Mouse (Mus musculus) forebrain, embryonic 13.5 days (tissue): ENCODE data around the gene Pex26. TPM values are rescaled to one million over a fixed set of nuclear protein-coding genes. Genes with fewer than 3 reads are reported as not detected.

Experiments used
- ATAC-seq: fragments of 200-750 bp; cut with Nextera tagmentation; 2 replicates; pipeline ENCODE4 v1.8.0; 2017
- H3K27ac ChIP-seq: fragments of 300-500 bp; sonication (generic); 2 replicates; pipeline ENCODE4 v1.5.1; 2015; ENCODE audit warnings: inconsistent platforms, mild to moderate bottlenecking, moderate library complexity
- H3K27me3 ChIP-seq: fragments of 300-500 bp; sonication (generic); 2 replicates; pipeline ENCODE4 v1.6.1; 2015; ENCODE audit warnings: mild to moderate bottlenecking, inconsistent platforms
- H3K36me3 ChIP-seq: fragments of 300-500 bp; sonication (generic); 2 replicates; pipeline ENCODE4 v1.6.1; 2015; ENCODE audit warnings: mild to moderate bottlenecking, inconsistent platforms; ENCODE audit not compliant: poor library complexity, severe bottlenecking
- H3K4me1 ChIP-seq: fragments of 300-500 bp; sonication (generic); 2 replicates; pipeline ENCODE4 v1.6.1; 2015; ENCODE audit warnings: inconsistent platforms
- H3K4me2 ChIP-seq: fragments of 300-500 bp; sonication (generic); 2 replicates; pipeline ENCODE4 v1.6.1; 2015; ENCODE audit warnings: inconsistent platforms, mild to moderate bottlenecking, moderate library complexity
- H3K4me3 ChIP-seq: fragments of 300-500 bp; sonication (generic); 2 replicates; pipeline ENCODE4 v1.5.1; 2015; ENCODE audit warnings: mild to moderate bottlenecking, inconsistent platforms
- H3K9ac ChIP-seq: fragments of 300-500 bp; sonication (generic); 2 replicates; pipeline ENCODE4 v1.6.1; 2015; ENCODE audit warnings: mild to moderate bottlenecking, inconsistent platforms
- H3K9me3 ChIP-seq: fragments of 300-500 bp; sonication (generic); replicated peaks from 2 replicates; pipeline ENCODE4 v1.6.1; 2016; ENCODE audit warnings: inconsistent platforms
- WGBS: fragments of 180-500 bp; shearing (Covaris S2); methylation state at CpG from one replicate; pipeline ENCODE4 v1.1.7; 2015; 5-methylcytosine and 5-hydroxymethylcytosine counted together
- polyA plus RNA-seq: library from polyadenylated mRNA; unstranded; fragments of >200 nt; fragmentation: Nextera tagmentation; extraction: Ambion mirVana; gene quantifications from 2 replicates; pipeline ENCODE4 v1.2.1, GENCODE M21; 2015

The Pex26 gene
- polyA plus RNA-seq, 1 experiment from 2014 or later, result 9.5 TPM

DNA sequence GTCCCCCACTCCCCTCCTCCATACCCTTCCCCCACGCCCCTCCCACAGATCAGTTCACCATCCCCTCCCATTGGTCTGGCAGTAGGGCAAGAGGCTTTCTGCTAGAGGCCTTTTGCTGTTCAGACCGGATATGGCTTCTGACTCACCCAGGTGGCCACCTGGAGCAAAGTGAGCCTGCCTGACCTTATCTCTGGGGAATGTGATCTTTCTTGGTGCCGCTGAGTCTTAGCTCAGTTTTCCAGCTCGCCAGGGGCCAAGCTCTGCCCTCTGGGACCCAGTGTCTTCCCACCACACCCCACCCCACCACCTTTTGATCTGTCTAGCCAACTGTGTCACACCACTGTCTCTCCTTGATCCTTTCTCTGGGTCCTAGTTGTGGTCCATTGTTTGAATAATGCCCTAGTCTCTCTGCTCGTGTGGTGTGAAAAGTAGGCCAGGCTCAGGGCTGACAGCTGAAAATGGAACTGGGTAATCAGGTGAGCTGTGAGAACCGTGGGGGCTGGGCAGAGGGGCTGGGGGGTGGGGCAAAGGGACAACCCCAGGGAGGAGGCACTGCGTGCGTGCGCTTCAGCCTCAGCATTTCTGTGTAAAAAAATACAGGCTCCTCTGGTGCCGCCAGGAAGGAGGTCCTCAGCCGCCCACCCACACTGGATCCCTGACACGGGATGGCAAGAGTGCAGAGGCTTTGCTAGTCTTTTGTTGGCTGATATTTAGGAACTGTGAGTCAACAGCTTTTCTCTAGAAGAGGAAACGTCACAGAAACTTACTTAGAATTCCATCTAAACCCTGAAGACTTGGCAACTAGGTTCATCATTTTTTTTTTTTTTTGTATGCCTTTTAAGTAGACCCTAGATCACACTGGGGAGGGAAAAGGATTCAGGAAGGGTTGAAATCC, 10.8 kb downstream of the Pex26 start:
- Histone ChIP-seq H3K9me3 (no peaks in the 10 kb centered on the region), H3K27ac (no peak overlapping the region), H3K4me3 (no peak overlapping the region), H3K36me3 (peaks cover 67% of the 10 kb centered on the region), H3K4me1 (no peaks in the 10 kb centered on the region), H3K4me2 (no peak overlapping the region), H3K27me3 (no peaks in the 10 kb centered on the region), H3K9ac (no peak overlapping the region)
- 46% methylated on average over 13 of the region's 13 CpGs for WGBS
- ATAC-seq, result no peak

GRCm38 (mm10) chr6:121194956-121195731, 11.7 kb downstream of the Pex26 start:
- Histone ChIP-seq H3K27ac (no peak overlapping the region), H3K4me1 (no peaks in the 10 kb centered on the region), H3K9me3 (no peaks in the 10 kb centered on the region), H3K4me2 (no peak overlapping the region), H3K27me3 (no peaks in the 10 kb centered on the region), H3K9ac (no peak overlapping the region), H3K36me3 (peaks cover 62% of the 10 kb centered on the region), H3K4me3 (no peak overlapping the region)
- 88% methylated on average over 14 of the region's 14 CpGs for WGBS
- no peak for ATAC-seq

GRCm38 (mm10) chr6:121197807-121198365, 14.4 kb downstream of the Pex26 start:
- no peak for ATAC-seq
- H3K27ac ChIP-seq, result no peak overlapping the region
- H3K27me3 ChIP-seq, result no peaks in the 10 kb centered on the region
- H3K4me2 ChIP-seq, result no peak overlapping the region
- H3K9ac ChIP-seq, result no peak overlapping the region
- peaks cover 39% of the 10 kb centered on the region for H3K36me3 ChIP-seq
- no peaks in the 10 kb centered on the region for H3K9me3 ChIP-seq
- WGBS, result 65% methylated on average over 9 of the region's 9 CpGs
- no peak overlapping the region for H3K4me3 ChIP-seq
- H3K4me1 ChIP-seq, result no peaks in the 10 kb centered on the region

GRCm38 (mm10) chr6:121200458-121200857, 17.0 kb downstream of the Pex26 start:
- H3K36me3 ChIP-seq, result peaks cover 13% of the 10 kb centered on the region
- no peak overlapping the region for H3K4me2 ChIP-seq
- ATAC-seq, result no peak
- H3K9me3 ChIP-seq, result no peaks in the 10 kb centered on the region
- no peaks in the 10 kb centered on the region for H3K4me1 ChIP-seq
- H3K9ac ChIP-seq, result no peak overlapping the region
- no peaks in the 10 kb centered on the region for H3K27me3 ChIP-seq
- no peak overlapping the region for H3K4me3 ChIP-seq
- 99% methylated on average over 4 of the region's 4 CpGs for WGBS
- H3K27ac ChIP-seq, result no peak overlapping the region

DNA sequence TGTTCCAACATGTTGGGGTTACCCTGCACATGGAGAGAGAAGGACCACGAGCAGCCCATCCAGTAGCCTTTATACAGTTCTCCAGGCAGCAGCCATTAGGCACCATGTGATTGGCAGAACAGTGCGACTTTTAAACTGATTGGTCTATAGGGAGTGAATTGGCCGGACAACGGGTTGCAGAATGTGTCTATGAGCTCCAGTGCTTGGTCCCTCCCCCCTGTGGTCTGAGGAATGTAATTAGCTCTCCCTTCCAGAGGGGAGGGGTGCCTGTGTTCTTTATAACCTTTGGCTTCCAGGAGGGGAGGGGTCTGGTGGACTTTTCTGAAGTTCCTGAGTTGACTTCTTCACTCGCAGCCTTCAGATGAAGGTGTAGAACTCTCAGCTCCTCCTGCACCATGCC, 18.6 kb downstream of the Pex26 start:
- WGBS, result 65% methylated on average over 5 of the region's 5 CpGs
- Histone ChIP-seq H3K9ac (no peak overlapping the region), H3K4me3 (no peak overlapping the region), H3K4me1 (no peaks in the 10 kb centered on the region), H3K27me3 (no peaks in the 10 kb centered on the region), H3K27ac (no peak overlapping the region), H3K4me2 (no peak overlapping the region), H3K36me3 (peaks cover 5% of the 10 kb centered on the region), H3K9me3 (no peaks in the 10 kb centered on the region)
- ATAC-seq, result no peak

- H3K4me1 ChIP-seq, result peaks cover 13% of the 10 kb centered on the region
- peaks cover 25% of the 10 kb centered on the region for H3K27me3 ChIP-seq
- H3K9ac ChIP-seq, result no peak overlapping the region
- H3K36me3 ChIP-seq, result no peaks in the 10 kb centered on the region
- peaks cover 6% of the 10 kb centered on the region; the same call in 1 of the 2 replicates for H3K9me3 ChIP-seq
- no peak overlapping the region for H3K4me3 ChIP-seq
- WGBS, result 79% methylated on average over 5 of the region's 5 CpGs
- no peak overlapping the region for H3K27ac ChIP-seq
- no peak for ATAC-seq
- no peak overlapping the region for H3K4me2 ChIP-seq
These were observed 23.0 kb downstream of the Pex26 start for GRCm38 (mm10) chr6:121206481-121206880.

GRCm38 (mm10) chr6:121209584-121209983, 26.1 kb downstream of the Pex26 start:
- ATAC-seq, result no peak
- Histone ChIP-seq H3K4me3 (no peak overlapping the region), H3K27ac (no peak overlapping the region), H3K36me3 (no peaks in the 10 kb centered on the region), H3K9me3 (peaks cover 6% of the 10 kb centered on the region; the same call in 1 of the 2 replicates), H3K9ac (no peak overlapping the region), H3K4me2 (no peak overlapping the region), H3K4me1 (peaks cover 18% of the 10 kb centered on the region), H3K27me3 (peaks cover 35% of the 10 kb centered on the region)
- WGBS, result 74% methylated on average over 2 of the region's 2 CpGs

GRCm38 (mm10) chr6:121210149-121210925, 26.9 kb downstream of the Pex26 start, which contains the start of gene Tuba8:
Tuba8 (plus strand) TSS chr6:121210696.
- Histone ChIP-seq H3K27me3 (peaks cover 35% of the 10 kb centered on the region), H3K4me1 (peaks cover 18% of the 10 kb centered on the region), H3K9ac (peak within 1 kb of the TSS; percentile 55), H3K9me3 (peaks cover 6% of the 10 kb centered on the region; the same call in 1 of the 2 replicates), H3K36me3 (no peaks in the 10 kb centered on the region), H3K27ac (no peak within 1 kb of the TSS), H3K4me2 (peak within 1 kb of the TSS; percentile 91), H3K4me3 (peak within 1 kb of the TSS; percentile 43)
- peak; percentile 80 for ATAC-seq
- 3% methylated on average over 28 of the region's 30 CpGs for WGBS

DNA sequence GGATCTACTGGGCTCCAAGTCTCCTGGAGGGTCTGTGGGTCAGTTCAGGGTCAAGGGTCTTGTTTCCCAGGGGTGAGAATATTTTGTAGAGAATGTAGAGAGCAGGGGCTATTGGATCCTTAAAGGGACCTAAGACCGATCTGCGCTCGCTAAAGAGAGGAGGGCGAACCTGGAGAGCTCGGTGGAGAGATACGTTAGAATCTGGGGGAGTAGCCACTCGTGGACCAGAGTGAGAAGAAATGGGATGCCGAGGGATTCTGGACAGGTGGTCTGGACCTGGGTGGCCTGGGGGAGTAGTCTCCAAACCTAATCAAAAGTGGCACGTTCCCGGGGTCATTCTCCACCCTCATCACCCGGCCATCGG, 27.4 kb downstream of the Pex26 start:
- no peak overlapping the region for H3K27ac ChIP-seq
- peak overlapping the region; percentile 43 for H3K4me3 ChIP-seq
- peaks cover 6% of the 10 kb centered on the region; the same call in 1 of the 2 replicates for H3K9me3 ChIP-seq
- H3K27me3 ChIP-seq, result peaks cover 35% of the 10 kb centered on the region
- no peaks in the 10 kb centered on the region for H3K36me3 ChIP-seq
- peaks cover 18% of the 10 kb centered on the region for H3K4me1 ChIP-seq
- peak overlapping the region; percentile 55 for H3K9ac ChIP-seq
- peak overlapping the region; percentile 91 for H3K4me2 ChIP-seq
- under 1% methylated on average over 12 of the region's 12 CpGs for WGBS
- ATAC-seq, result no peak

DNA sequence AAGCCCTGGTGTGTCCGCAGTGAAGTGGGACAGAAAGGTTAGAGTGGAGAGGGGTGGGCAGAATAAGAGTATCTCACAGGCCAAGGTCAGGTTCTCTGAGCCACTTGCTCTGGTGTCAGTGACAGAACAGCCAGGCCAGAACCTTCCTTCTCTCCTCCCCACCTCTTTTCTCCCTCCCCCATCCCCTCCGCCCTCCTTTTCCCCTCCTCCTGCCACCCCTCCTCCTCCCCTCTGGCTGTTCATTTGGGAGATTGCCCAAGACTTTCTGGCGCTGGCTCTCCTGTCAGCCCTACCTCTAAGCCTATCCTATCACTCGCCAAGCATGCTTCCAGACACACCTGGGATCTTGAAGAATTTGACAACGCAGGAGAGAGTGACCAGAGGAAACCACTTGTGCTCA, 28.3 kb downstream of the Pex26 start:
- H3K4me1 ChIP-seq, result peaks cover 18% of the 10 kb centered on the region
- peak overlapping the region; percentile 91 for H3K4me2 ChIP-seq
- peaks cover 35% of the 10 kb centered on the region for H3K27me3 ChIP-seq
- H3K9me3 ChIP-seq, result peaks cover 6% of the 10 kb centered on the region; the same call in 1 of the 2 replicates
- H3K27ac ChIP-seq, result no peak overlapping the region
- peak overlapping the region; percentile 43; the same call in 1 of the 2 replicates for H3K4me3 ChIP-seq
- no peak overlapping the region for H3K9ac ChIP-seq
- H3K36me3 ChIP-seq, result no peaks in the 10 kb centered on the region
- WGBS, result 8% methylated on average over 5 of the region's 5 CpGs
- no peak for ATAC-seq

DNA sequence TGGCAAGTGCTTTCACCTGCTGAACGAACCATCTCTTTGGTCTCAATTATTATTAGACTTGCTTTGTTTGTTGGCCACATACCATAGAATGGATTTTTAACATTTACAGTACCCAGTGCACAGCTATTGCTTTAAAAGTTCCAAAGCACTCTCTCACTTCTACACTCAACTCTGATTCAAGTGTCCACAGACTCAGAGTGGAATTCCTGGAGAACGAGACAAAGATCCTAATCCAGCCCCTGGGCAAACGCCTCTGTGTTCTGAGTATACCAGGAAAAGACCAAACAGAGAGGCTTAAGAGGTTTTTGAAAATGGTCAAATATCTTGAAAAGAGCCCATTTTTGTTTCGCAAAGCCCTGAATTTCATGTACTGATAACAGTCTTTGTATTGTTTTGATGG, 29.5 kb downstream of the Pex26 start:
- 74% methylated on average over 4 of the region's 4 CpGs for WGBS
- peaks cover 18% of the 10 kb centered on the region for H3K4me1 ChIP-seq
- H3K9ac ChIP-seq, result no peak overlapping the region
- no peak overlapping the region for H3K4me2 ChIP-seq
- H3K4me3 ChIP-seq, result no peak overlapping the region
- H3K36me3 ChIP-seq, result no peaks in the 10 kb centered on the region
- peaks cover 4% of the 10 kb centered on the region; the same call in 1 of the 2 replicates for H3K9me3 ChIP-seq
- ATAC-seq, result no peak
- H3K27me3 ChIP-seq, result peaks cover 35% of the 10 kb centered on the region
- no peak overlapping the region for H3K27ac ChIP-seq
